Mouse (Mus musculus): ENCODE results near the gene Tenm2. TPM values are rescaled to one million over a fixed set of nuclear protein-coding genes. Genes with fewer than 3 reads are reported as not detected.

Tenm2 gene
- total and polyA plus RNA-seq, 3 experiments = not detected

- H3K9me3 ChIP-seq (replicated peaks; ENCODE audit: low read length) = peaks cover 67% of the 10 kb centered on the region
- no peaks in the 10 kb centered on the region for H3K4me1 ChIP-seq (ENCODE audit: control insufficient read depth in 1 of 2, insufficient read depth in 2 of 2)
- no peak overlapping the region for H3K4me3 ChIP-seq (replicated peaks in 1 of 3; ENCODE audit: low read depth in 2 of 3, low read length in 2 of 3, poor library complexity in 1 of 3)
- in situ Hi-C loops (cut with MboI; ENCODE audit: low pct_ligation_motif_present, low pct_unique_long_range_greater_than_20kb, low sequenced_read_pairs) (no loop called here), dilution Hi-C loops (cut with MboI; ENCODE audit: extremely low pct_ligation_motif_present, extremely low pct_unique_long_range_greater_than_20kb, low sequenced_read_pairs) (no loop called here)
- H3K27me3 ChIP-seq (replicated peaks) = peaks cover 3% of the 10 kb centered on the region
- H3K9ac ChIP-seq (ENCODE audit: insufficient read depth, low read depth) = no peak overlapping the region
- no peaks in the 10 kb centered on the region for H3K36me3 ChIP-seq (replicated peaks in 1 of 2; ENCODE audit: control insufficient read depth in 1 of 2, insufficient read depth in 1 of 2, low read length in 1 of 2)
- no peak overlapping the region for H3K27ac ChIP-seq (ENCODE audit: insufficient read depth, low read depth)
- DNase-seq (ENCODE audit: extremely low read depth) = no peak
- no peaks in the 10 kb centered on the region for H3K79me2 ChIP-seq (replicated peaks; ENCODE audit: control insufficient read depth, extremely low read depth, insufficient read depth, poor library complexity, severe bottlenecking)
- no peak for TF ChIP-seq ELF1 (IDR thresholded peaks at IDR 0.05; ENCODE audit: low read depth, low read length)
- TF ChIP-seq MXI1 (IDR thresholded peaks at IDR 0.05; ENCODE audit: low read depth, low read length) = no peak
- no peak for TF ChIP-seq USF1 (IDR thresholded peaks at IDR 0.05; ENCODE audit: low read depth, low read length)
- TF ChIP-seq E2F4 (IDR thresholded peaks at IDR 0.05; ENCODE audit: insufficient replicate concordance, low read depth, low read length) = no peak
- TF ChIP-seq NRF1 (IDR thresholded peaks at IDR 0.05; ENCODE audit: low read depth, low read length) = no peak
- no peak for TF ChIP-seq ZC3H11A (IDR thresholded peaks at IDR 0.05; ENCODE audit: low read depth, low read length)
- TF ChIP-seq MYC (IDR thresholded peaks at IDR 0.05; ENCODE audit: low read depth, low read length) = no peak
- TF ChIP-seq TCF12 (IDR thresholded peaks at IDR 0.05; ENCODE audit: low read depth, low read length) = no peak
- no peak for TF ChIP-seq MAZ (IDR thresholded peaks at IDR 0.05; ENCODE audit: low read depth, low read length)
- no peak for TF ChIP-seq MAFK (IDR thresholded peaks at IDR 0.05; ENCODE audit: insufficient replicate concordance, low read length)
- no peak overlapping the region for H3K4me2 ChIP-seq (ENCODE audit: insufficient read depth, low read depth, poor library complexity, severe bottlenecking)
Observed at GRCm38 (mm10) chr11:36113326-36113725, 1122.4 kb downstream of the Tenm2 start.

DNA sequence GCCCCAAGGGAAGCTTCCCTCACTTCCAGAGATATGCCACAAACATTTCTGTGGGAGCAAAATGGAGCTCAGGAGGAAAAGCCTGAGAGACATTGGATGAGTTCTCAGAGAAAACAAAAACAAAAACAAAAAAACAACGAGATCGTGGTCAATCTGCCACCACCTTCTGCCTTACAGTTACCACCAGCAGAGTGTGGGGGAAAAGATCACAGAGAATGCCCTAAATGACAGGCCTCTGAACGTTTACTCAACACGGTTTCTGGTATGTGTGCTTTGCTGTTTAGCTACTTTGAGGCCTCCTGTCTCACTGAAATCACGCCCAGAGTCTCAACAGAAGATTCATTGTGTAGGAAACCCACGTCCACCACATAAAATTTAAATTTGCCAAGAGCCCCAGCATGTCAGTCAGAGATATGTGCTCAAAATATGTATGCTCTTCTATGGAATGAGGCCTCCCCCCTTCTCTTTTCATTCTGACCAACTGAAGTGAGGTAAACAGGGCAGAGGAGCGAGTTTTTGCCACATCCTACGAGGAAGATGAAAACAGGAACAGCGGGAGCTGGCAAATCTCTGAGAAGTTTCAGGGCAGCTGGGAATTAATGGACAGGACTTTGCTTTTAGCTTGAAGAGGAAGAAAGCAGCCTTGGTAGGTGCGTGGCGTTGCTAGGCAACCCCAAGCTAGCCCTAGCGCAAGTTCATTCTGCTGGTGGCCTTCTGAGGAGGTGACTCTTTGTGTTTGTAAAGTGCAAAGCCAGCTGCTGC lies 1126.6 kb downstream of the Tenm2 start:
- Histone ChIP-seq H3K36me3 (replicated peaks in 1 of 2; ENCODE audit: control insufficient read depth in 1 of 2, insufficient read depth in 1 of 2, low read length in 1 of 2) (no peaks in the 10 kb centered on the region), H3K4me1 (ENCODE audit: control insufficient read depth in 1 of 2, insufficient read depth in 2 of 2) (no peaks in the 10 kb centered on the region), H3K4me2 (ENCODE audit: insufficient read depth, low read depth, poor library complexity, severe bottlenecking) (no peak overlapping the region), H3K9ac (ENCODE audit: insufficient read depth, low read depth) (no peak overlapping the region), H3K27ac (ENCODE audit: insufficient read depth, low read depth) (no peak overlapping the region), H3K27me3 (replicated peaks) (peaks cover 4% of the 10 kb centered on the region), H3K79me2 (replicated peaks; ENCODE audit: control insufficient read depth, extremely low read depth, insufficient read depth, poor library complexity, severe bottlenecking) (no peaks in the 10 kb centered on the region), H3K9me3 (replicated peaks; ENCODE audit: low read length) (peaks cover 79% of the 10 kb centered on the region), H3K4me3 (replicated peaks in 1 of 3; ENCODE audit: low read depth in 2 of 3, low read length in 2 of 3, poor library complexity in 1 of 3) (no peak overlapping the region)
- no peak for DNase-seq (ENCODE audit: extremely low read depth)
- TF ChIP-seq JUN (IDR thresholded peaks at IDR 0.05; ENCODE audit: insufficient read depth, low read depth, low read length) (no peak), NRF1 (IDR thresholded peaks at IDR 0.05; ENCODE audit: low read depth, low read length) (no peak)
- in situ Hi-C loops (cut with MboI; ENCODE audit: low pct_ligation_motif_present, low pct_unique_long_range_greater_than_20kb, low sequenced_read_pairs) (no loop called here), dilution Hi-C loops (cut with MboI; ENCODE audit: extremely low pct_ligation_motif_present, extremely low pct_unique_long_range_greater_than_20kb, low sequenced_read_pairs) (no loop called here)

- dilution Hi-C loops (cut with MboI; ENCODE audit: extremely low pct_ligation_motif_present, extremely low pct_unique_long_range_greater_than_20kb, low sequenced_read_pairs) = no loop called here
- Histone ChIP-seq H3K36me3 (replicated peaks in 1 of 2; ENCODE audit: control insufficient read depth in 1 of 2, insufficient read depth in 1 of 2, low read length in 1 of 2) (no peaks in the 10 kb centered on the region), H3K27ac (ENCODE audit: insufficient read depth, low read depth) (no peak overlapping the region), H3K27me3 (replicated peaks) (peaks cover 4% of the 10 kb centered on the region), H3K4me1 (ENCODE audit: control insufficient read depth in 1 of 2, insufficient read depth in 2 of 2) (no peaks in the 10 kb centered on the region), H3K9me3 (replicated peaks; ENCODE audit: low read length) (peaks cover 72% of the 10 kb centered on the region), H3K79me2 (replicated peaks; ENCODE audit: control insufficient read depth, extremely low read depth, insufficient read depth, poor library complexity, severe bottlenecking) (no peaks in the 10 kb centered on the region), H3K4me3 (replicated peaks in 1 of 3; ENCODE audit: low read depth in 2 of 3, low read length in 2 of 3, poor library complexity in 1 of 3) (no peak overlapping the region), H3K4me2 (ENCODE audit: insufficient read depth, low read depth, poor library complexity, severe bottlenecking) (no peak overlapping the region), H3K9ac (ENCODE audit: insufficient read depth, low read depth) (no peak overlapping the region)
- DNase-seq (ENCODE audit: extremely low read depth) = no peak
- in situ Hi-C loops (cut with MboI; ENCODE audit: low pct_ligation_motif_present, low pct_unique_long_range_greater_than_20kb, low sequenced_read_pairs) = no loop called here
- TF ChIP-seq MAZ (IDR thresholded peaks at IDR 0.05; ENCODE audit: low read depth, low read length) (no peak), NELFE (IDR thresholded peaks at IDR 0.05; ENCODE audit: low read depth, low read length) (no peak), RCOR1 (conservative IDR thresholded peaks at IDR 0.05; ENCODE audit: low read depth, low read length) (no peak), CTCF (conservative IDR thresholded peaks at IDR 0.05 in 1 of 2, IDR thresholded peaks at IDR 0.05 in 1 of 2; ENCODE audit: low read depth in 2 of 2, low read length in 2 of 2) (no peak), USF2 (conservative IDR thresholded peaks at IDR 0.05; ENCODE audit: low read depth, low read length) (no peak), JUND (conservative IDR thresholded peaks at IDR 0.05; ENCODE audit: low read depth, low read length) (no peak), TBP (conservative IDR thresholded peaks at IDR 0.05; ENCODE audit: low read depth, low read length) (no peak), SMC3 (IDR thresholded peaks at IDR 0.05; ENCODE audit: low read depth, low read length) (no peak)
Observed at GRCm38 (mm10) chr11:36107840-36108239, 1127.9 kb downstream of the Tenm2 start.
